Mouse (Mus musculus): ENCODE measurements around the gene Vopp1. TPM values are rescaled to one million over a fixed set of nuclear protein-coding genes. Genes with fewer than 3 reads are reported as not detected.

The Vopp1 gene
- total and polyA plus RNA-seq, 3 experiments, result 0.10 TPM; not detected in 2

- DNase-seq (ENCODE audit: extremely low read depth), result no peak
- in situ Hi-C loops (cut with MboI; ENCODE audit: low pct_ligation_motif_present, low pct_unique_long_range_greater_than_20kb, low sequenced_read_pairs) (no loop called here), dilution Hi-C loops (cut with MboI; ENCODE audit: extremely low pct_ligation_motif_present, extremely low pct_unique_long_range_greater_than_20kb, low sequenced_read_pairs) (no loop called here)
- TF ChIP-seq IRF4 (IDR thresholded peaks at IDR 0.05; ENCODE audit: low read depth, low read length) (no peak), CTCF (conservative IDR thresholded peaks at IDR 0.05 in 1 of 2, IDR thresholded peaks at IDR 0.05 in 1 of 2; ENCODE audit: low read depth in 2 of 2, low read length in 2 of 2) (no peak), HCFC1 (IDR thresholded peaks at IDR 0.05; ENCODE audit: low read depth, low read length) (no peak)
- no peak overlapping the region for H3K27ac ChIP-seq (ENCODE audit: insufficient read depth, low read depth)
- H3K36me3 ChIP-seq (replicated peaks in 1 of 2; ENCODE audit: control insufficient read depth in 1 of 2, insufficient read depth in 1 of 2, low read length in 1 of 2), result no peaks in the 10 kb centered on the region
- H3K9me3 ChIP-seq (replicated peaks; ENCODE audit: low read length), result no peaks in the 10 kb centered on the region
- no peaks in the 10 kb centered on the region for H3K79me2 ChIP-seq (replicated peaks; ENCODE audit: control insufficient read depth, extremely low read depth, insufficient read depth, poor library complexity, severe bottlenecking)
- no peaks in the 10 kb centered on the region for H3K27me3 ChIP-seq (replicated peaks)
- peaks cover 0 to 6% of the 10 kb centered on the region in 2 experiments; a peak in 1 of 4 replicates for H3K4me1 ChIP-seq (ENCODE audit: control insufficient read depth in 1 of 2, insufficient read depth in 2 of 2)
- no peak overlapping the region for H3K4me2 ChIP-seq (ENCODE audit: insufficient read depth, low read depth, poor library complexity, severe bottlenecking)
- no peak overlapping the region for H3K4me3 ChIP-seq (replicated peaks in 1 of 3; ENCODE audit: low read depth in 2 of 3, low read length in 2 of 3, poor library complexity in 1 of 3)
- no peak overlapping the region for H3K9ac ChIP-seq (ENCODE audit: insufficient read depth, low read depth)
Measured at GRCm38 (mm10) chr6:57767112-57767868, 57.7 kb downstream of the Vopp1 start.

- no peaks in the 10 kb centered on the region for H3K79me2 ChIP-seq (replicated peaks; ENCODE audit: control insufficient read depth, extremely low read depth, insufficient read depth, poor library complexity, severe bottlenecking)
- no peak overlapping the region for H3K4me2 ChIP-seq (ENCODE audit: insufficient read depth, low read depth, poor library complexity, severe bottlenecking)
- no peaks in the 10 kb centered on the region for H3K27me3 ChIP-seq (replicated peaks)
- H3K9me3 ChIP-seq (replicated peaks; ENCODE audit: low read length), result no peaks in the 10 kb centered on the region
- dilution Hi-C loops (cut with MboI; ENCODE audit: extremely low pct_ligation_motif_present, extremely low pct_unique_long_range_greater_than_20kb, low sequenced_read_pairs) (no loop called here), in situ Hi-C loops (cut with MboI; ENCODE audit: low pct_ligation_motif_present, low pct_unique_long_range_greater_than_20kb, low sequenced_read_pairs) (no loop called here)
- H3K9ac ChIP-seq (ENCODE audit: insufficient read depth, low read depth), result no peak overlapping the region
- TF ChIP-seq SIN3A (IDR thresholded peaks at IDR 0.05; ENCODE audit: low read length), result no peak
- no peak for TF ChIP-seq USF2 (conservative IDR thresholded peaks at IDR 0.05; ENCODE audit: low read depth, low read length)
- no peak for TF ChIP-seq GABPA (IDR thresholded peaks at IDR 0.05; ENCODE audit: insufficient replicate concordance, low read depth, low read length)
- TF ChIP-seq ZMIZ1 (IDR thresholded peaks at IDR 0.05; ENCODE audit: low read depth, low read length), result no peak
- no peaks in the 10 kb centered on the region for H3K36me3 ChIP-seq (replicated peaks in 1 of 2; ENCODE audit: control insufficient read depth in 1 of 2, insufficient read depth in 1 of 2, low read length in 1 of 2)
- H3K4me3 ChIP-seq (replicated peaks in 1 of 3; ENCODE audit: low read depth in 2 of 3, low read length in 2 of 3, poor library complexity in 1 of 3), result no peak overlapping the region
- peaks cover 0 to 6% of the 10 kb centered on the region in 2 experiments; a peak in 1 of 4 replicates for H3K4me1 ChIP-seq (ENCODE audit: control insufficient read depth in 1 of 2, insufficient read depth in 2 of 2)
- DNase-seq (ENCODE audit: extremely low read depth), result no peak
- H3K27ac ChIP-seq (ENCODE audit: insufficient read depth, low read depth), result no peak overlapping the region
Measured at GRCm38 (mm10) chr6:57766287-57766686, 58.7 kb downstream of the Vopp1 start.

GRCm38 (mm10) chr6:57765095-57765878 is 59.7 kb downstream of the Vopp1 start:
- Histone ChIP-seq H3K79me2 (replicated peaks; ENCODE audit: control insufficient read depth, extremely low read depth, insufficient read depth, poor library complexity, severe bottlenecking) (no peaks in the 10 kb centered on the region), H3K9ac (ENCODE audit: insufficient read depth, low read depth) (no peak overlapping the region), H3K4me2 (ENCODE audit: insufficient read depth, low read depth, poor library complexity, severe bottlenecking) (no peak overlapping the region), H3K9me3 (replicated peaks; ENCODE audit: low read length) (no peaks in the 10 kb centered on the region), H3K36me3 (replicated peaks in 1 of 2; ENCODE audit: control insufficient read depth in 1 of 2, insufficient read depth in 1 of 2, low read length in 1 of 2) (no peaks in the 10 kb centered on the region), H3K4me3 (replicated peaks in 1 of 3; ENCODE audit: low read depth in 2 of 3, low read length in 2 of 3, poor library complexity in 1 of 3) (no peak overlapping the region), H3K27me3 (replicated peaks) (no peaks in the 10 kb centered on the region), H3K27ac (ENCODE audit: insufficient read depth, low read depth) (no peak overlapping the region), H3K4me1 (ENCODE audit: control insufficient read depth in 1 of 2, insufficient read depth in 2 of 2) (peaks cover 0 to 6% of the 10 kb centered on the region in 2 experiments; a peak in 2 of 4 replicates)
- in situ Hi-C loops (cut with MboI; ENCODE audit: low pct_ligation_motif_present, low pct_unique_long_range_greater_than_20kb, low sequenced_read_pairs) (no loop called here), dilution Hi-C loops (cut with MboI; ENCODE audit: extremely low pct_ligation_motif_present, extremely low pct_unique_long_range_greater_than_20kb, low sequenced_read_pairs) (no loop called here)
- no peak for DNase-seq (ENCODE audit: extremely low read depth)
- TF ChIP-seq POLR2A (IDR thresholded peaks at IDR 0.05; ENCODE audit: low read depth, low read length) (no peak), E2F4 (IDR thresholded peaks at IDR 0.05; ENCODE audit: insufficient replicate concordance, low read depth, low read length) (no peak), UBTF (IDR thresholded peaks at IDR 0.05; ENCODE audit: low read depth, low read length) (no peak), CHD2 (IDR thresholded peaks at IDR 0.05; ENCODE audit: low read length) (no peak), MXI1 (IDR thresholded peaks at IDR 0.05; ENCODE audit: low read depth, low read length) (no peak), MAZ (IDR thresholded peaks at IDR 0.05; ENCODE audit: low read depth, low read length) (no peak), NELFE (IDR thresholded peaks at IDR 0.05; ENCODE audit: low read depth, low read length) (no peak), TCF12 (IDR thresholded peaks at IDR 0.05; ENCODE audit: low read depth, low read length) (no peak), JUND (conservative IDR thresholded peaks at IDR 0.05; ENCODE audit: low read depth, low read length) (no peak), SMC3 (IDR thresholded peaks at IDR 0.05; ENCODE audit: low read depth, low read length) (no peak), MEF2A (IDR thresholded peaks at IDR 0.05; ENCODE audit: borderline replicate concordance, low read depth, low read length) (no peak), BHLHE40 (IDR thresholded peaks at IDR 0.05; ENCODE audit: low read depth, low read length) (no peak), IRF4 (IDR thresholded peaks at IDR 0.05; ENCODE audit: low read depth, low read length) (no peak), TBP (conservative IDR thresholded peaks at IDR 0.05; ENCODE audit: low read depth, low read length) (no peak), SIN3A (IDR thresholded peaks at IDR 0.05; ENCODE audit: low read length) (no peak), EP300 (IDR thresholded peaks at IDR 0.05; ENCODE audit: low read length) (no peak), RCOR1 (conservative IDR thresholded peaks at IDR 0.05; ENCODE audit: low read depth, low read length) (no peak), MYC (IDR thresholded peaks at IDR 0.05; ENCODE audit: low read depth, low read length) (no peak), RAD21 (IDR thresholded peaks at IDR 0.05; ENCODE audit: low read depth, low read length) (no peak)

All from CH12.LX (cell line).